Mouse (Mus musculus) embryonic fibroblast, embryonic 13.5 days (primary cell): ENCODE measurements around the gene Pbx1.
A peak's percentile ranks its signal among the peaks of the same experiment; 100 is the strongest.

Experiments used
- CTCF ChIP-seq: IDR thresholded peaks from 2 replicates; pipeline ENCODE4 v1.5.1; 2011; ENCODE audit warnings: mild to moderate bottlenecking, control low read depth, low read length, moderate library complexity, borderline replicate concordance; ENCODE audit not compliant: insufficient read depth
- POLR2A ChIP-seq: IDR thresholded peaks from 2 replicates; pipeline ENCODE4 v1.6.1; 2011; ENCODE audit warnings: low read depth, mild to moderate bottlenecking, control low read depth, low read length, moderate library complexity

DNA sequence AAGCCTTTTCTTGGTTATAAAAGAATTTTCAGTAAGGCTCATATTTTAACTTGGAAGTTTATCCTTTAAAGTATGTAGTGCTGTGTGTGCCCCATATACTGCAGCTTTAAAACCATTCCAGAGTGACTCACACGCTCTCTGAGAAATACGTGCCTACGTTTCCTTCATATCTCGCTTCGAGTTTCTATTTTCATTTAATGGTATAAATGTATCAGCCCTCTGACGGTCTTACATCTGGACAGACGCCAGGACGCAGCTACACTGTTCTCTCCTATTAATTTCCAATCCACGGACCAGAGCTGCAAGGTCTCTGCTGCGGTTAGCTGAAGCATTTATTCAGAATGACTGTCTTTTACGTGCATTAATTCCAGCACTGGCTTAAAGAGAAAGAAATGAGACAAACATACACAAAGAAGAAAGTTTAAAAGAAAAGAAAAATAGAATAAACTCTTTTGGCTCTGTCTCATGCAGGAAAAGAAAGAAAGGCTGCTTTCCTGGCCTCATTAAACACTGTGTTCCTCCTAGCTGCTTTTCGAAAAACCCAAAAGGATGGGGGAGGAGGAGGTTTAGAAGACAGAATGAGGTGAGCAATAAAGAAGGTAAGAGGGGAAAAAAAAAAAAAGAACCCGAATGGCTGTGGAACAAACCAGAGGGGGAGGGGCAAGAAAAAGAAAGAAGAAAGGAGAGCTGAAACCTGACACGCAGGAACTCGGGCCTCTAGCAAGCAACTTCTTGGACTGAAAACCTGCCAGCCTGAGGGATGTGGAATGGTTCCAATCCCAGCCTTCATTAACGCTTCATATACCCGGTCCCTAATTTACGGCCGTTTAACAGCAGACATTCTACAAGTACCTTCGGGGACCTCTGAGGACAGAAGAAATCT lies 40.2 kb downstream of the Pbx1 start:
- TF ChIP-seq CTCF (no peak), POLR2A (peak; percentile 27; the same call in 1 of the 2 replicates)
